Mouse (Mus musculus) layer of hippocampus, adult 8-10 months (tissue): ENCODE results near the gene Zfp597. TPM values are rescaled to one million over a fixed set of nuclear protein-coding genes. Genes with fewer than 3 reads are reported as not detected.

Source experiments
- DNase-seq, 2 experiments: peaks; one replicate each; pipeline ENCODE4 v3.0.0; 2022; ENCODE audit warnings: low spot score in 2 of 2
- total RNA-seq, 4 experiments: library from RNA; stranded (reverse); gene quantifications; 2 replicates each; pipeline ENCODE4 v1.2.4; 2022

Gene Zfp597
- total RNA-seq: 10 to 100 TPM; 21.3 to 29.5 (median 24.6) TPM

DNA sequence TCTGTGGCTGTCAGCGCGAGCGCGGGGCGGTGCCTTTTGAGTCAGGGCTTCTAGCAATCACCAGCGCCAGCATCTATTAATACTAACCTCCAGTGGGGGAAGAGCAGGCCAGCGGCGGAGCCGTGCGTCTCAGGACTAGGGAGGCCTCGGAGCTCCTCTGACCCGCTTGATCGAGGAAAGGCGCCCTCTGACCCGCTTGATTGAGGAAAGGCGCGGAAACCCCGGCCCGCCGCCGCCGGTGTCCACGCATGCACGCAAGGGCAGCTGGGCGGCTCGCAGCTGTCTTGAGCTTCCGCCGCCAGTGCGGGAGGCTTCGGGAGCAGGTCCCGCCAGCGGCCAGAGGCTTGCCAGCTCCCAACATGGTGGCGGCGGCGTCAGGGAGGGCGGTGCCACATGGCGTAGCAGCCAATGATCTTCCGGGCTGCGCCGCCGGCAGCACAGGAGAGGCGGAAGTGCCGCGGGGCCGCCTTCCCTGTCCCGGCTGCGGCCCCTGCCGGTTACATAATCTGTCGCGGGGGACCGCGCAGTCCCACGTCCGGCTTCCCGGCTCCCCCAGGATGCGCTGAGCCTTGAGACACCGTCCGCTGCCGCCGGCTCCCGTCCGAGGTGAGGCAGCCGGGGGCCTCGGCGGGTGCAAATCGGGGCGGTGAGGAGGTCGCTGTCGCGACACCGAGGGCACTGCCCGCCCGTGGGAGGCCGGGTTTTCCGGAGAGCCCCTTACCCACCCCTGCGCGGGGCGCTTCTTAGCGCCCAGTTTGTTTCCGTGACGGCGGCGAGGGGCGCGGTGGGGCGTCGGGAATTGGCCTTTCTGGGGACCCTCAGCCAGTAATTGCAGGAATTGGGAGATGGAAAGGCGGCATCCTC lies at the start of gene Zfp597, which contains the start of gene Gm20695:
Gene Zfp597, minus strand, starts transcription at position 361 of the 864 bp plus-strand sequence.
Gene Gm20695, plus strand, starts transcription at position 448 of the 864 bp plus-strand sequence.
- peak; percentile 89 to 93 for DNase-seq

DNA sequence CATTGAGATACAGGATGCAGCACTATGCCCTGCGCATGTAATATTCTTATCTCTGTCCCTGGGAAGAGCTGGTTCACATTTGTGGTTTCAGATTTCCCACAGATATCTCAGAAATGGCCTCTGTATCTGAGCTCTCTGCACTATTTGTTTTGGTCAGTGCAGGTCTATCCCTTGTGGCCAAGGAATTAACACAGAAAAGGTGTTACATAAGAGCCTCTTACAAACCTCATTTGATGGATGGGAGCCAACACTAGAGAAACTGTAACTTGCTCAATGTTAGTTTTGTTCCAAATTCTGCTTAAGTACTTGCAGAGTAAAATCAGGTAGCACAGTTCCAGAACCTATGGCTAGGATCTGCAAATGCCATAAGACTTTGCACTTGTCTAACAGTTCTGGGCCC lies 49.7 kb upstream of the Zfp597 start:
- no peak for DNase-seq

DNA sequence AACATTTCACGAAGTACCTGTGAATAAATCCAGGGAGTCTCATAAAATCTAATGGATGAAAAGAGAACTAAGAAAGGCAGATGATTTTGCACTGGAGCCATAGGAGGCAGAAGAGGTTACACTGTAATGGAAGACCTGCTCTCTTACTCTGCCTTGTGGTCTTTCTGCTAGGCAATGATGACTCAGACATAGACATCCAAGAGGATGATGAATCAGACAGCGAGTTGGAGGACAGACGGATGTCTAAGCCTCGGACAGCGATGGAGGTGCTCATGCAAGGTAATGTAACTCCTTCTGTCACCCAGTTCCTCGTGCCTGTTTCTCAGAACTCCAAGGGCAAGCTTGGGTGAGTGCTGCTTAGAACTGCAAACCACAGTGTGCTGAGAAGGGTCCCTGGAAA lies 49.2 kb upstream of the Zfp597 start:
- no peak for DNase-seq

DNA sequence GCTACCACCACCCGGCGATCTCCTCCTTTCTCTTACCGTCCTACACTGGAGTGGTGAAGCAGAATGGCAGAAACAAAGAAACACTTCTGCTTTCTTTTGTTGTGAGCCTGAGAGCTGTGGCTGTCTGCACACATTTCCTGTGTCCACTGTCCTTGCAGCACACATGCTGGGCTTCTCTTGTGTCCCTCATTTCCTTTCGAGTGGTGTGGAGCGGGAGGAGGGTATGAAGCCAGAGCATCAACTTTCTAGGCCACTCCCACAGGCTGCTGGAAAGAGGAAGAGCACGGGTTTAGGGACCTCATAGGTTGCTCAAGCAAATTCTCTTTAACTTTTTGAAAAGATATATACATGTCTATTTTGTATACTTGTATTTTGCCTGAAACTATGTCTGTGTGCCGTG lies 44.8 kb upstream of the Zfp597 start:
- DNase-seq: no peak

DNA sequence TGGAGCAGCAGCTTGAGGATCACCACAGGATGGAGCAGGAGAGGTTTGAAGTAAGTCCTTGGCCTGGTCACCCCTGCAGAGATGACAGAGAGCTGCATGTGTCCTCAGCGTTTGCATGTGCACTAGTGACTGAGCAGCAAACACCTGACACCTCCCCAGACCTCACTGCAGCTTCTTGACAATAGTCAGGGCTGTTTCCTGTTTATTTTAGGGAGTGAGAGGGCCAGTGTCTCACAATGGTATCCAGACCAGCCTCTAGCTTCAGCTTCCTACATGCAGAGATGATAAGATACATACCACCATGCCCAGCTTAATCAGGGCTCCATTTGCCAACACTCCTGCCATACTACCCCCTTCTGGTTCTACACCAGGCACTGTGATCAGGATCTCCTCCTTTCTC lies 44.2 kb upstream of the Zfp597 start:
- DNase-seq: no peak

DNA sequence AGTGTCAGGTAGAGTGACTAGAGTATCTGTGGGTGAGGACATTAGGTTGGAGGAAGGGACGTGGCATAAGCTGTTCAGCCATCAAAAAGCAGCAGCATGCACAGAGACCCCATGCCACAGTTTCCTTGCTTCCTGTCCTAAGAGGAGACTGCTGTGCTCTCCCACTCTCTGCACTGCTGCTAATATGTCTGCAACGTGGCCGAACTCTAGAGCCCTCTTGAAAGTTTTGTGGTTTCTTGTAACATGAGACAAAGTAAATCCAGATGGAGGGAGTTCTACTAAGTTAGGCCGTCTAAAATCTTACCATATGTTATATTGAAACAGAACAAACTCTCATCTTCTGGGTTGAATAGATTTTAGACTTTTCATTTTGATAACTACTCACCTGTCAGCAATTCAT lies 39.6 kb upstream of the Zfp597 start:
- no peak for DNase-seq

DNA sequence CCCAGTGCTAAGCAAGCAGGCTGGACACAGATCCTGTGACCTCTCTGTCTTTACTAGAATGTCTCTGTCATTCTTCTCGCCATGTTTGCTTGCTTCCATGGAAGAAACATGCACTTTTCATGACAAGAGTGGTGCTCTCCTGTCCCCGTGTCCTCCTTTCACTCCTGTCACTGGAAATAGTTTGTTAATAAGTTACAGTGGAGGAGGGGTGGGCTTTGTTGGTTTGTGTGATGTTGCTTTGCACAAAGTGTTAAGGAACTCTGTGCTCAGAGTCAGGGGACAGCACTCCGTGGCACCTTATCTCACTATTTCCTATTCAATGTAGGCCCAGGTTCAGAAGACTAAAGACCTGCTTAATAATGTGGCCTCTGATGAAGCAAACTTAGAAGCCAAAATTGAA lies 39.2 kb upstream of the Zfp597 start:
- DNase-seq: no peak

DNA sequence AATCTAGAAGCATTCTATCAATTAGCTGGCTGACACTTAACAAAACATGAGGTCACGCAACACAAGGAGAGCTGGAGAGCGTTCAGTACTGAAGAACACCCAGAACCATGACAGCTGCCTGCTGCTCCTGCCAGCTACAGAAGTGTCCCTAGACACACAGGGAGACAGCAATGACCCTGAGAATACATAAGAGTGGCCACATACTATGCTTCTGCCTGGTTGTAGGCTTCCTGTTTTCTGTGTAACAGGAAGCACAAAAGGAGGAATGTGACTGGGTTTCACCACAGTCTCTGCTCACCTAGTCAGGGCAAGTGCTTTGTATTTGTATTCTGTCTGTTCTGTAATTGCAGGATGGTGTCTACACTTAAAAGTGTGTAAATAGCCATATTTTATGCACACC lies 36.4 kb upstream of the Zfp597 start:
- DNase-seq: no peak

DNA sequence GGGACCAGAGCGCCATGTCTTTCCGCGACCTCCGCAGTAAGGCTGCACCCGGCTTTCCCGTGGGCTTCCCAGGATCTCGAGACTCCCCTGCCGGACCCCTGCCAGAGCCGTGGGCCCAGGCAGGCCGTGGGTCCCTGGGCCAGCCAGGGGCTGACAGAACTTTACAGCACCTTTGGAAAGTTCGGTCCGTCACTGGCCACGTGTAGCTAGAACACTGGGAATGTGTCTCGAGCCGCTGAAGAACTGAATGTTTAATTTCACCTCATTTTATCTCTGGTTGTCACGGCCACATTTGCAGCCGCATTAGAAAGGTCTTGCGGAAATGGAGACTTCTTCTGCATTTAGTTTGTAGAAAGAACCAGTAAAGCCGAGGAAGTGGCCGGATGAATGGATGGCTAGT lies 24.8 kb upstream of the Zfp597 start:
- DNase-seq: no peak

DNA sequence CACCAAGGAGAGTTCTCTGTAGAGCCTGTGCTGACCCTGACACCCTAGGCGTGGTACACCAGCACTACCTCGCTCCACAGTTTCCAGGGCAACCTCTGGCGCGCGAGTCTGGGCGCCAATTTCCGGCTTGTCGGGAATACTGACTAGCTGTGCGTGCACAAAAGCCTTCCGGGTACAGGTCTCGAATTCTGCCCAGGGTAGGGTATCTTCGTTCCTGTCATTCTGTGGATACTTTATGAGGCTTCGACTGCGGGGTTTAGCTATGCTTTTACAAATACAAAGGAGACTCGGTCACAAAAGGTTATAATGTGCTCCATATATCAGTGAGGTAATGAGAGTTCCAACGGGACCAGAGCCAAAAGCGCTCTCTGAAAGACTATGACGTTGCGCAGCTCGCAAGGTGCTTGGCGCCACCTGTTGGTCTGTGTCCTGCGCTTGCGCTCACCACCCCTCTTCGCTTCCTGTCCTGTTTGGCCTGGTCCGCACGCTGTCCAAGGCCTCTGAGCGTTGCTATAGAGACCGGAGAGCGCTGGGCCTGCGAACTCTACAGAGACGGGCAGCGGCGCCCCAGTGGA lies 24.3 kb upstream of the Zfp597 start, which contains the start of the genes 1700037C18Rik and Cluap1:
Gene 1700037C18Rik, minus strand, starts transcription at position 153 of the 575 bp plus-strand sequence.
Gene Cluap1, plus strand, starts transcription at position 265 of the 575 bp plus-strand sequence.
- peak; percentile 94 to 96 for DNase-seq

DNA sequence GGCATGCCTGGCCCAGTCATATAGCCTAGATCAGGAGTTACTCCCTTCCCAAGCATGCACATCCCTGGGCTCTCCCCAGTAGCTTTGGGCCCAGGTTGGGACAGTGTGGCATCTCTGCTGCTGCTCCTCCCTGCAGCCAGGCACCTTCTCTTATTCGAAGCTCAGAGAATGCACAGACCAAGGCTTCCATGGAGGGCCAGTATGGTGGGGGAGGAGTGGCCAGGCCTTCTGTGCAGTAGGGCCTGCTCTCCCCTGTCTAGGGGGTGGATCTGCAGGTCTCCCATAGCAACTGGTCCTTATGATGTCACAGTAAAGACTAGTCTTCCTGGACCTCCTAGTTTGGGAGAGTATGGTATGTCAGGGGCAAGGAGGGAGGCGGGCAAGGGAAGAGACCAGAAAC lies 23.1 kb upstream of the Zfp597 start:
- no peak for DNase-seq

DNA sequence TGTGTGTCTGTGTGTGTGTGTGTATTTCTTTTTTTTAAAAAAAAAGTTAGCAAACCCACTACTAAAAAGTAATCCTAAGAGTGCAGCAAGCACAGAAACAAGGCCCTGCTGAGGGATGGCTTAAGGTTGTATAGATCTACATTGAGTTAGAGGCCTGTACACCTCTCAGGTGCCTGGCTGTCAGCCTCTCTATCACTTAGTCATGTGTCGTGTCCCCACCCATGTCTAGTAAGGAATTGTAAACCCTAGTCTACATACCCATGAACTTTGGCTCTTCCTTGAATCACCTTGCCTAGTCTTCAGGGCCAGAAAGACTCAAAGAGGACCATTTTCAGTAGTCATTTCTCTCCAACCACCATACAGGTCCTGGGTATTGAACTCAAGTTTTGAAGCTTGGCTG lies 12.2 kb upstream of the Zfp597 start:
- DNase-seq: no peak

DNA sequence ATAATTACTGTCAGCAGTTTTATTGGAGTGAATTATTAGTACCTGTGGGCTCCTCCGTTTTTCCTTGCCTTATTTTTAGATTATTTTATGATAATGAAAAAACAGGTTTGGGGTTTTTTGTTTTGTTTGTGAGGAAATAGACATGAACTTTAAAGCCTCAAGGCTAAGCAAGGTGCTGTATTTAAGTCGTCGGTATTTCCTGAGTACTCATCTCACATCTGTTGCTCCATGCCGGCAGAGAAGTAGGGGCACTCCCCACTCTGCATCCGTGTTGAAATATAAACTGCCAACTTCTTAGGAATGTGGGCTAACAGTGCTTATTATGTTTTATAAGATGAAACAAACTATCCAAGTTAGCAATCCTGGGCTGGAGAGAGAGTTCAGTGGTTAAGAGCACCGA lies 11.7 kb upstream of the Zfp597 start:
- no peak for DNase-seq

DNA sequence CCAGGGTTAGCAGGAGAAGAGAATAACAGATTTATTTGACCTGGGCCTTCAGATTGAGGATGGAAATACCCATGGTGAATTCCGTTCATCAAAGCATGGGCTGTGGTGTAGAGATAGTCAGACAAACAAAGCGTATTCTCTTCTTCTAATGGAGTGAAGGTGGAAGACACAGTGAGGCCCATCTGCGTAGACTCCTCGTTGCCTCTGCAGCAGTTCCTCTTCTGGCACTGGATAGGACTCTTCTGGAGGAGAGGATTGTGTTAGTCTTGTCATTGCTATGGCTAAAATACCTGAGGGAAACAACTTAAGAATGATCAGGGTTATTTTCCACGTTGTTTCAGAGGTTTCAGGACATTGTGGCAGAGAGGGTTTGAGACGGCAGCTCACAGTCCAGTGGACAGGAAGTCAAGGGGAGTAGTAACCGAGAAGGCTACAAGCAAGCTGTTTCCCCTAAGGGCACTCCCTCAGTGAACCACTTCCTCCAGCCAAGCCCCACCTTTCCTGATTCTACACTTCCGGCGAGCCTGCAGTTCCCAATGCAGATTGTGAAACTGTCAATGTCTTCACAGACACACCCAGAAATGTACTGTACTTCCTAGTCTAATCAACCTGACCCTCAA lies 10.9 kb upstream of the Zfp597 start:
- no peak for DNase-seq

DNA sequence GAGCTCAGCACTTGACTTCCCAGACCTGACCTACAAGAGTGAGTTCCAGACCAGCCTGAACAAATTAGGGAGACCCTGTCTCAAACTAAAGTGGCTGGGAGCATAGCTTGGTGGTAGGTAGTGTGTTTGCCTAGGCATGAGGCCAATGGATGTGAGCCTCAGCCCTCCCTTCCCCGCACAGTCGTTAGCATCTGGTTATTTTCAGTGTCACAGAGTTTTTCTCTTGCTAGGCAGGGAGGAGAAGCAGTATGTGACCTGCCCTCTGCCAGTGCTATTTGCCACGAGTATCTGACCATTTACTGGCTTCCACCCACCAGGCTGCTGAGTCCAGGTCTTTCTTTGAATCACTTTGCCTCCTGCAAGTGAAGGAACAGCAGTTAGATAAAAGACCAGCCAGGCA lies 9.4 kb upstream of the Zfp597 start:
- DNase-seq: no peak

DNA sequence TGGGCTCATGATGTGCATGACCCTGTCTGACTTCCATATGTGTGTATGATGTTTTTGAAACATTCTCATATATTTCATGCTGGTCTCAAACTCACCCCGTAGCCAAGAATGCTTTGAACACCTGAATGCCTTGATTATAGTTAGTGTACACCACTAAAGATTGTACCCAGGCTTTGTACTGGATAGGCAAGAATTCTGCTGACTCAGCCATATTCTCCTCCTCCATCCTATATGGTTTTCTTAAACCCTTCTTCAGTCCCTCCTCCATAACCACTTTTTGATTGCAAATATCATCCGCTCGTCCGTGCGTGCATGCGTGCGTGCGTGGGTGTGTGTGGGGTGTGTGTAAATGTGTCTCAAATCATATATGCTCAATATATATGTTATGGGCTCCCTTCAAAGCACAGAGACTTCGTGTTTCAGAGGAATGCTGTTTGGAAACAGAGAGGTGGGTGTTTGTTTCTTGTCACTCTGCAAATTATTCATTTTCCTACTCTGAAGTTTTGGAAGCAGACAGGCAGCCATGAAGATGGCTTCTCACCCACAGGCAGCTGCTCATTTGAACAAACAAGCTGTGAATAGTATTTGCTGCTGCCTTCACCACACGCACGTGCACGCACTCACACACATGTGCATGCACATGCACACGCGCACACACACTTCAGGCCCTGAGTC lies 7.4 kb upstream of the Zfp597 start:
- DNase-seq: no peak

DNA sequence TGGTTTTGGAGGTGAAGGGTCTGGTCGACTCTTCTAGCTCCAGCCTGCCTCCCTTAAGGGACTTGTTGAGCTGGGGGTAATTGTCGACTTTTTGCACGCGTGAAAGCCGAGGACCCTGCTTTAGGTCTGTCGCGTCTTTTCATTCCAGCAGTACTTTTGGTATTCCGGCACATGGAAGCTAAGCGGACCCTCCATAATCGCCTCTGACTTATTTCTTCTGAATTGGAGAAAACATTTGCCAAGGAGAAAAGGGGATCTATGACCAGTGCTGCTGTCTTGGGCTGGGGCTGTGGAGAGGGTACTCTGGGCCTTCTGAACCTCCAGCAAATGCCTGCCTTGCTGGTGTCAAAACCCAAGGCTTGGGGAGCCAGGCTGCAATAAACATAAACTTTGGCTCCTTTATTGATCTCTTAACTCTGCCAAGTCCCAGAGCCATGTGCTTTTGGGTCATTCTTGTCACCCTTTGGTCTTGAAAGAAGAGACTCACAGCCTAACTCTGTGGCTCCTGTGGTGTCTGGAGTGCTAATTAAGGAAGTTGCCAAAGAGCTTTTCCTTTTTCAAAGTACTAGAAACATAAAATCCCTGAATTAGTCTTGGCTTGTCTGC lies 807 bp upstream of the Zfp597 start:
- DNase-seq: no peak

DNA sequence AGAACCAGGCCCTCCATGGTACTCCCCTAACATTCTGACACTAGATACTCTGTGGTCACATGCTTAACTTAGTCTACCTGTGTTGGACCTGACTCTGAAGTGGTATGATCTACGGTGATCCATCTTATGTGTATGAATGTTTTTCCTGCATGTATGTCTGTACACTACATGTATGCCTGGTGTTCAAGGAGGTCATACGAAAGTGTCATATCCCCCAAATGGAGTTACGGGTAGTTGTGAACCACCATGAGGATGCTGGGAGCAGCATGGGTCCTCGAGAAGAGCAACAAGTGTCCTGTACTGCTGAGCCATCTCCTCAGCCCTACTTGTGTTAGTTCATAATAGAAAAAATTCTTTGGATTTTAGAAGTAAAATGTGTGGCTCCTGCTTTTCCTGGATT lies 8.0 kb downstream of the Zfp597 start:
- no peak for DNase-seq

DNA sequence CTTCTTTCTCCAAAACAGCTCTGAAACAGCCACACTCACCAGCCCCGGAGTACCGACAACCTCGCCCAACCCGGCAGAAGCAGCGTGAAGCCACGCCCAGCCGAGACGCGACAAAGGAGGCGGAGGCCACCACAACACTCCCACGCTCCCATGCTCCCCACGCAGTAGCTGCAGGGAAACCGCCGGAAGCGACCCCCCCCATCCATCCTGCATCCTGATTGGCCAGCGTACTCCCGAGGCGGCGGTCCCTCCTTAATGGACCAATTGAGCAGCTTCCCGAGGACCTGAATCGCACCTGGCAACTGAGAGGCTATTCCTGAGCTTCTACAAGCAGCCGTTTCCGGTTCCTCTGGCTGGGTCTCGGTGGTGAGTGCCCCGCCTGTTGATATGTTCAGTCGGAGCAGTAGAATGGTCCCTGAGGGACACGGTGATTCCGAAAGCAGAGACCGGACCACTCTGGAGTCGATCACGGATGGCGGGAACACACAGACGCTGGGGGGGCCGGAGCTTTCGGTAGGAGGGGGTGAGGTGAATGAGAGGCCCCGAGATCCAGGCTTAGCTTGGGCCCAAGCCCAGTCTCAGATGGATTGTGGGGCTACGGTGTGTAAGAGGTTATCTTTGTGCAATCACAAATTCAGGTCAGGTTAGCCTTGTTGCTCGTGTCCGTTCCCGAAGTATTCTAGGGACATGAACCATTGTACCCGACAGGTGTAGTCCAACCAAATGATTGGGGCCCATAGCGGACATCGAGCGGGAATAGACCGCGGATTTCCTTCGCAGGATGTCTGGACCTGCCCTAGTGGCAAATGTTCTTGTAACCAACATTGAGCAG lies 11.9 kb downstream of the Zfp597 start, which contains the start of gene Naa60:
Gene Naa60, plus strand, starts transcription at position 160 of the 832 bp plus-strand sequence.
- DNase-seq: peak; percentile 79 to 89

DNA sequence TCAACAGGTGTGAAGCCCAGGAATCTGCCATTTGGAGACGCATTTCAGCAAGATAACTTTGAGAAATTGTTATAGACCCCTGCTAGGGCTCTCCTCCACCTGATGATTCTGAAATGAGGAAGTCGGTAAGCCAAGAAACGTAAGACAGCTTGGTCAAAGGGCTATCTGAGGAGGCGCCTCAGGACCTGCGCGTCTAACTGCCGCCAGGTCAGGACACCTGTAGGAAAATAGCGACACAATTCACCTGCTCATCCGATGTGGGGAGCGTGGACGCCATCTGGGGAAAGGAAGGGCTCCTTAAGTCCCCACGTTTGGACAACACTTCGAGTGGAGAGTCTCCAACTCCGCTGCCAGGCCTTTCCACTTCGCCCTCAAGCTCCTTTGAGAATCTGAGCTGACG lies 12.5 kb downstream of the Zfp597 start:
- no peak for DNase-seq
